Mouse (Mus musculus) intestine, embryonic 15.5 days (tissue): ENCODE measurements around the gene Tcaf3. TPM values are rescaled to one million over a fixed set of nuclear protein-coding genes. Genes with fewer than 3 reads are reported as not detected.

Experiments
- ATAC-seq: fragments of 200-750 bp; cut with Nextera tagmentation; 2 replicates; pipeline ENCODE4 v1.8.0; 2017; ENCODE audit warnings: moderate TSS enrichment, moderate library complexity
- H3K27ac ChIP-seq: fragments of 300-500 bp; sonication (generic); 2 replicates; pipeline ENCODE4 v1.5.1; 2015; ENCODE audit warnings: mild to moderate bottlenecking, inconsistent platforms
- H3K27me3 ChIP-seq: fragments of 300-500 bp; sonication (generic); replicated peaks from 2 replicates; pipeline ENCODE4 v1.6.1; 2015; ENCODE audit warnings: inconsistent platforms
- H3K36me3 ChIP-seq: fragments of 300-500 bp; sonication (generic); 2 replicates; pipeline ENCODE4 v1.6.1; 2015; ENCODE audit warnings: inconsistent platforms
- H3K4me1 ChIP-seq: fragments of 300-500 bp; sonication (generic); replicated peaks from 2 replicates; pipeline ENCODE4 v1.6.1; 2015; ENCODE audit warnings: inconsistent platforms
- H3K4me2 ChIP-seq: fragments of 300-500 bp; sonication (generic); replicated peaks from 2 replicates; pipeline ENCODE4 v1.6.1; 2015; ENCODE audit warnings: mild to moderate bottlenecking, inconsistent platforms
- H3K4me3 ChIP-seq: fragments of 300-500 bp; sonication (generic); replicated peaks from 2 replicates; pipeline ENCODE4 v1.5.1; 2015; ENCODE audit warnings: inconsistent platforms
- H3K9ac ChIP-seq: fragments of 300-500 bp; sonication (generic); 2 replicates; pipeline ENCODE4 v1.6.1; 2015; ENCODE audit warnings: inconsistent platforms
- H3K9me3 ChIP-seq: fragments of 300-500 bp; sonication (generic); 2 replicates; pipeline ENCODE4 v1.6.1; 2016; ENCODE audit warnings: inconsistent platforms
- WGBS: fragments of 180-500 bp; shearing (Covaris S2); methylation state at CpG from one replicate; pipeline ENCODE4 v1.1.7; 2015; 5-methylcytosine and 5-hydroxymethylcytosine counted together
- polyA plus RNA-seq: library from polyadenylated mRNA; unstranded; fragments of >200 nt; fragmentation: Nextera tagmentation; extraction: Ambion mirVana; gene quantifications from 2 replicates; pipeline ENCODE4 v1.2.1, GENCODE M21; 2015

Tcaf3 gene
- polyA plus RNA-seq, result not detected in 2 replicates

DNA sequence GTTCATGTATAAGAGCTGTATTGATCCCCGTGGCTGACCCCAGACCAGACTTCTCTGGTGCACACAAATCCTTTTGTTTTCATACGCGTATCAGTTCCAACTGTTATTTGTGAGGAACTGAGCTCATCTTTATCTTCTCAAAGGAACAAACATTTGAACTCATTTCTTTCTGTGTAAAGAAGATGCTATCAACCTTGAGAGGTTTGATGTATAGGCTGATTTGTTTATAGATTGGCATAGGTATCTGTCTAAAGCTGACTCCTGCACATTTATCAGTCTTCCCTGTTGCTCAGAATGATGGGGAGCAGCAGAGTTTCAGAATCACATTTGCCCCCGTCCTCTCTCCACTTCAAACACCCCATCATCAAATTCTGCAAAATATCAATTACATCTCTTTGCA, at the start of gene Tcaf3:
TSS of gene Tcaf3 (minus strand) at position 101 of the 400 bp plus-strand sequence.
- Histone ChIP-seq H3K9ac (no peak within 1 kb of the TSS), H3K4me1 (no peaks in the 10 kb centered on the region), H3K4me2 (no peak within 1 kb of the TSS), H3K9me3 (no peaks in the 10 kb centered on the region), H3K27ac (no peak within 1 kb of the TSS), H3K36me3 (no peaks in the 10 kb centered on the region), H3K27me3 (no peaks in the 10 kb centered on the region), H3K4me3 (no peak within 1 kb of the TSS)
- ATAC-seq, result no peak
- WGBS, result 71% methylated on average over 4 of the region's 4 CpGs

DNA sequence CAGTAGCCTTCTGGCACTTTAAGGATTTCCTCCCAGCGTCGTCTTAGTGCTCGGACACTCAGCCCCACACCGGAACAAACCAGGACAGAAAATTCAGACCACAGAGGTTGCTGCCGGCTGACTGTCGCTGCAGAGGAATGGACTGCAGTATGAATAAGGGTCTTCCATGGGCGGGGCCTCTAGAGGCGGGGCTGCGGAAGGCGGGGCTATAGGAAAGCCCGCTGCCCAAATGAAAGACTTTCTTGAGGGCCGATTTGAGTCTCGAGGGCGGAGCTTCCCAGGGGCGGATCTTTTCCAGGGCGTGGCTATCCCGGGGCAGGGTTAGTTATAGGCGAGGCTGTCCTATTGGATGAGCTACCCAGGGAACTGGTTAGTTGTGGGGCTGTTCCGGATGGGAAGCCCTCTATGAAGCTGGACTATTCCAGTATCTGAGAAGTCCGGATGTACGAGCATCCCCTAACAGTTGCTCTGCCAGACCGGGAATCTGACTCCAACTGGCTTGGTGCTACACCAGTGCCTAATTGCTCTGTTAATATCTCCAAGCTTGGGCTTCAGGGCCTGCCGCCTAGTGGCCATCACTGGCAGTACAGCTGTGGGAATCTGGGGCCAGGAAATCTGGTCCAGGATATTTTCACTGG, 47.5 kb upstream of the Tcaf3 start, which contains the start of gene Tcaf2:
TSS of gene Tcaf2 (minus strand) at position 343 of the 638 bp plus-strand sequence.
- Histone ChIP-seq H3K4me1 (0 out of 2 replicates have a peak, but pooled peaks cover 5% of the 10 kb centered on the region), H3K27ac (0 out of 2 replicates have a peak within 1 kb of the TSS, but pooled peaks have one; percentile 27), H3K36me3 (no peaks in the 10 kb centered on the region), H3K9me3 (no peaks in the 10 kb centered on the region), H3K27me3 (no peaks in the 10 kb centered on the region), H3K4me3 (peak within 1 kb of the TSS; percentile 46), H3K9ac (0 out of 2 replicates have a peak within 1 kb of the TSS, but pooled peaks have one; percentile 20), H3K4me2 (peak within 1 kb of the TSS; percentile 73)
- WGBS, result under 1% methylated on average over 23 of the region's 23 CpGs
- ATAC-seq, result peak; percentile 99

DNA sequence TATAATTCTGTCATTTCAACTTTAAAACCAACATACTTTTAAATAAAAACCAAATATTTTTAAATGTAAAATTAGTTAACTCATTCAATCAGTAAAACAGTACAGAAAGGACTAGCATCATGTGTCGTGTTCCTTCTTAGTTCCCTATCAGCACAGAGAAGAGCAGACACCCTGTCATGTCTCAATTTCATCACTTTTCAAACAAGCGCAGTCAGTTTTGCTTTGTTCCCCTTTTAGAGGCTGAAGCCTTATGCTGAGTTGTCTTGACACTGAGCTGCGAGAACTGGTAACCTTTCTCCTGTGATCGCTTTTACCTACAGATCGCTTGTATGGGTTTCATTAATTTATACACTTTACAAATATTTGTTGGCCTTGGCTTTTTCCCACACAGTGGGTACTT, 36.9 kb upstream of the Tcaf3 start:
- no peaks in the 10 kb centered on the region for H3K27me3 ChIP-seq
- WGBS, result 88% methylated on average over 5 of the region's 5 CpGs
- no peak overlapping the region for H3K4me3 ChIP-seq
- H3K27ac ChIP-seq, result no peak overlapping the region
- H3K4me1 ChIP-seq, result no peaks in the 10 kb centered on the region
- ATAC-seq, result no peak
- H3K4me2 ChIP-seq, result no peak overlapping the region
- H3K9ac ChIP-seq, result no peak overlapping the region
- no peaks in the 10 kb centered on the region for H3K9me3 ChIP-seq
- no peaks in the 10 kb centered on the region for H3K36me3 ChIP-seq

DNA sequence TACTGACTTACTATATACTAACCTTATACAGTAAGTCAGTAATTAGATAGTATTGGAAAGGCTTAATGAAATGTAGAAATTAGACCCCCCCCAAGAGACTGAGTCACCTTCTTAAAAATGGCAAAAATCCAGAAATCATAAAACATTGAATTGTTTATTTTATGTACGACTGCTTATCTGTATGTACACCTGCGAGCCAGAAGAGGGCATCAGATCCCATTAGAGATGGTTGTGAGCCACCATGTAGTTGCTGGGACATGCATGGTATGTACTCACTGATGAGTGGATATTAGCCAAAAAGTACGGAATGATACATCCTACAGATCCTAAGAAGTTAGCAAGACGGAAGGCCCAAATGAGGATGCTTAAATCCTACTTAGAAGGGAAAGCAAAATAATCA, 33.9 kb upstream of the Tcaf3 start:
- H3K4me2 ChIP-seq, result no peak overlapping the region
- no peaks in the 10 kb centered on the region for H3K27me3 ChIP-seq
- no peaks in the 10 kb centered on the region for H3K36me3 ChIP-seq
- no peaks in the 10 kb centered on the region for H3K9me3 ChIP-seq
- H3K4me1 ChIP-seq, result no peaks in the 10 kb centered on the region
- H3K9ac ChIP-seq, result no peak overlapping the region
- 70% methylated on average over 4 of the region's 4 CpGs for WGBS
- H3K27ac ChIP-seq, result no peak overlapping the region
- ATAC-seq, result no peak
- H3K4me3 ChIP-seq, result no peak overlapping the region

DNA sequence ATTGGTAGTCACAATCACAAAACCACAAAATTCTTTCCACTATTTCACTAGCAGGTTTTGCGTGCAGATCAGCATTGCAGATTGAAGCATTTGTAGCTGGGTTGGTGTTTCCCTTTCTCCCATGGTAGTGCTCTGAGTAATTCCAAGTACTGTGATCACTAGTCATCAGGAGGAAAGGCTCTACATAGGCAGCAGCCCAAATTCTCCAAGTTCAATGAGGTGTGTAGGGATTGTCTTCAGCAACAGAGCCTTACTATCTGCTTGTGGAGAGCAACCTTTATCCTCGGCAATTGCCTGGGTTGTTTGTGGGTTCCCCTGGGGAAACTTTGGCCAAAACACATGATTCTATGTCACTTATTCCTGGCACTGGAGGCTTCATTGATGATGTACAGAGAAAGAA, 19.4 kb upstream of the Tcaf3 start:
- no peak overlapping the region for H3K9ac ChIP-seq
- H3K36me3 ChIP-seq, result no peaks in the 10 kb centered on the region
- H3K4me1 ChIP-seq, result no peaks in the 10 kb centered on the region
- WGBS, result 85% methylated on average over 2 of the region's 2 CpGs
- ATAC-seq, result no peak
- no peaks in the 10 kb centered on the region for H3K27me3 ChIP-seq
- H3K4me3 ChIP-seq, result no peak overlapping the region
- no peaks in the 10 kb centered on the region for H3K9me3 ChIP-seq
- H3K27ac ChIP-seq, result no peak overlapping the region
- H3K4me2 ChIP-seq, result no peak overlapping the region

DNA sequence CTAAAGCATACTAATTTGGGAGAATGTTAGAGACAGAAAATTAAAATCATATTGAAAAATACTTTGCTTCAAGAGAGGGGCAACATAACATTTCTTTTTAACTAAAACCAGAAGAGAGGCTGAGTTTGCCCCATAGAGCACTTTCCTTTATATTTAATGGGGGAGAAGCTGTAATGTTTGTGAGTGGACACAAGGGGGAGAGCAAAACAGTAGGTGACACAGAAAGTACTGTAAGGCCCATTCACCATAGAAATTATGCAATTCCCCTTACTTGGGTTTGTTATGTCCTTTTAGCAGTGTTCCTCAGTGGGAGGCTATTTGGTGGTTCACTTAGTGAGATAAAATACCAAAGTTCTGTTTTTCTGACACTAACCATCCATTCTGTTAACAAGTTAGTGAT, 14.7 kb upstream of the Tcaf3 start:
- H3K4me1 ChIP-seq, result no peaks in the 10 kb centered on the region
- no peaks in the 10 kb centered on the region for H3K36me3 ChIP-seq
- no peaks in the 10 kb centered on the region for H3K27me3 ChIP-seq
- H3K4me2 ChIP-seq, result no peak overlapping the region
- no peaks in the 10 kb centered on the region for H3K9me3 ChIP-seq
- no peak overlapping the region for H3K27ac ChIP-seq
- no peak overlapping the region for H3K9ac ChIP-seq
- ATAC-seq, result peak; percentile 41; the same call in 1 of the 2 replicates
- H3K4me3 ChIP-seq, result no peak overlapping the region

DNA sequence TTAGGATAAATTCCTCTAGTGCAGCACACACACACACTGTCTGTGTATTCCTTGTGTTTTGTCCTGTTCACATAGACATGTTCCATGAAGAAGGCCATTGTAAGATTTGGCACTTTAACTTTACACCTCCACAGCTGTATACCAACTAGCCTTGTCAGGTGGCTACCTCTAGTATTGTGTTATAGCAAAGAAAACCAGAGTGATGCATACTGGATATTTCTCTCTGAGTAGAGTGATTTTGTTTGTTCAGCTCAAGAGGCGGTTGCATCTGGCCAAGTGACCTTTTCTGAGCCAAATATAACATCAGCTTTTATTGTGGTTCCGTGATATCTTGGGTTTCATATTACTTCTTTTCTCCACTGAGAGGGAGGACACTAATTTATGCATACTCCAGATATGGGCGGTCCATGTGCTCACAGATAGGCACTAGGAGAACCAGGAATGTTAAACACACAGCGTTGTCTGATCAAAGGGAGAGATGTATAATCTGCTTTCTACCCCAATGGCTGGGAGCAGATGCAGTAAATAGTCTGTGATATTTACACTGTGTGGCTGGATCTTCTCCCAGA, 13.5 kb upstream of the Tcaf3 start:
- Histone ChIP-seq H3K4me3 (no peak overlapping the region), H3K36me3 (no peaks in the 10 kb centered on the region), H3K9ac (no peak overlapping the region), H3K9me3 (no peaks in the 10 kb centered on the region), H3K27ac (no peak overlapping the region), H3K4me2 (no peak overlapping the region), H3K27me3 (no peaks in the 10 kb centered on the region), H3K4me1 (no peaks in the 10 kb centered on the region)
- WGBS, result 41% methylated on average over 4 of the region's 4 CpGs
- no peak for ATAC-seq

DNA sequence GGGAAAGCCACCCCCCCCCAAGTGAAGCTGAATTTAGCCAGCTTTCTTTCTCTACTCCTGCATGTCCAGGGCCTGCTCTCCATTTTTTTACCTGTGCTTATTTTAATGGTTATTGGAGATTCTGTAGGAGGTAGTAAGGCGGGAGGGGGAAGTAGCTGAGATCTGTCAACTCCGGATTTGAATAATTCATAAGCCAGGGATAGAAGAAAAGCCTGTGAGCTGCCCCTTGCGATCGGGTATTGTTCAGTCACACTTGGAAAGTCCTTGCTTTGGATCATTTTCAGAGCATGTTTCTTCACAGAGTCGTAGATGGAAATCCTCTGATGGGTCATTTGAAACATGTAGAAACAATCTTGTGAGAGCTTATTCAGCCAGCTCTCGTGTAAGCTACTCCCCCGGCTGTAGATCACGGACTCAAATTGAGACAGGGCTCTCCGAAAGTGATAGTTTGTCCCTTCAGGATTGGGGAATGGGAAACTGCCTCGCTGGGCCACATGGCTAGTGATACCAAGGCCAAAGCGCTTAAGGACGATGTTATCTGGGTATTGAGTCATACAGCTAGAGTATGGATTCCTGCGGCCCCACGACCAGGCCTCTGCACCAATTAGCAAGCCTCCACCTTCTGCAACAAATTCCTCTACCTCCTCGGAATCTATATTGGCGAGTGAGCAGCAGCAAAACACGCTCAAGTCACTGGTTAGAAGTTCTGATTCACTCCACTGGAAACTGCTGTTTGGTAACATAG, 4.2 kb downstream of the Tcaf3 start:
- no peak overlapping the region for H3K9ac ChIP-seq
- ATAC-seq, result no peak
- H3K27me3 ChIP-seq, result no peaks in the 10 kb centered on the region
- H3K9me3 ChIP-seq, result no peaks in the 10 kb centered on the region
- WGBS, result 80% methylated on average over 17 of the region's 17 CpGs
- no peaks in the 10 kb centered on the region for H3K4me1 ChIP-seq
- no peaks in the 10 kb centered on the region for H3K36me3 ChIP-seq
- H3K4me2 ChIP-seq, result no peak overlapping the region
- no peak overlapping the region for H3K4me3 ChIP-seq
- no peak overlapping the region for H3K27ac ChIP-seq

DNA sequence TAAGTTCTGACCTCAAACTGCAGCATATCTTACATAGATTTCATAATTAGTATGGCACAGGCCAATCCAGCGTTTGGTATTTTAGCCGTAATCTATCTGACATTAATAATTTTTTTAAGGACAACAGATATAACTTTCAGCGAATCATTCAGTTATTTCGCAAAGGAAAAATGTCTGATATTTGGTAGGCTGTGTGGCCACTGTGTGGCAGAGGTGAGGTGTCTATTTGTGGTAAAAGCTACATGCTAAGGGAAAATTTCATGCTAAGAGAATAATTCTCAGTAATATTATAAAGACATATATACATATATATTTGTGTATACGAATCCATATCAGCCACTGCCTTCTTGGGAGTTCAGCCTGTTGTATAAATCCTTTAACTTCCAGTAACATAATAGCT, 10.9 kb downstream of the Tcaf3 start:
- H3K4me1 ChIP-seq, result no peaks in the 10 kb centered on the region
- no peak overlapping the region for H3K4me2 ChIP-seq
- no peak overlapping the region for H3K9ac ChIP-seq
- no peak overlapping the region for H3K27ac ChIP-seq
- no peaks in the 10 kb centered on the region for H3K27me3 ChIP-seq
- H3K36me3 ChIP-seq, result no peaks in the 10 kb centered on the region
- H3K4me3 ChIP-seq, result no peak overlapping the region
- no peak for ATAC-seq
- 81% methylated on average over 5 of the region's 5 CpGs for WGBS
- no peaks in the 10 kb centered on the region for H3K9me3 ChIP-seq

DNA sequence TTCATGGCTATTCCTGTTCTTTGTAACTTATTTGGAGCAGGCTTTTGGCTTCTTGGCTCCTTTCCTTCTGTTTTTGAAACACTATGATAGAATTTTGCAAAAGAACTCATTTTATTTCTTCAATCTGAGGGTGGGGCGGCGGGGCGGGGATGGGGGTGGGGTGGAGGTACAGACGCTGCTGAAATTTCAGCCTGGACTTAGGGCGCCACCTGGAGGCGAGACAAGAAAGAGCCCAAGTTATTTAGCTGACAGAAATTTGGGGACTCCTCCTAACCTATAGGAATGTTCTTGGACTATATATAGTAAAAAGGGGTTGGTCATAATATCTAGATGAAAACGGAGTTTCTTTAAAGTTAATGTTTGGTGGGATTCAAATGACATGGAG, 14.0 kb downstream of the Tcaf3 start:
- 0% methylated on average over 7 of the region's 7 CpGs for WGBS
- Histone ChIP-seq H3K4me1 (no peaks in the 10 kb centered on the region), H3K36me3 (no peaks in the 10 kb centered on the region), H3K4me3 (no peak overlapping the region), H3K27ac (no peak overlapping the region), H3K4me2 (peak overlapping the region; percentile 40), H3K9ac (no peak overlapping the region), H3K9me3 (no peaks in the 10 kb centered on the region), H3K27me3 (no peaks in the 10 kb centered on the region)
- ATAC-seq, result peak; percentile 59; the same call in 1 of the 2 replicates

DNA sequence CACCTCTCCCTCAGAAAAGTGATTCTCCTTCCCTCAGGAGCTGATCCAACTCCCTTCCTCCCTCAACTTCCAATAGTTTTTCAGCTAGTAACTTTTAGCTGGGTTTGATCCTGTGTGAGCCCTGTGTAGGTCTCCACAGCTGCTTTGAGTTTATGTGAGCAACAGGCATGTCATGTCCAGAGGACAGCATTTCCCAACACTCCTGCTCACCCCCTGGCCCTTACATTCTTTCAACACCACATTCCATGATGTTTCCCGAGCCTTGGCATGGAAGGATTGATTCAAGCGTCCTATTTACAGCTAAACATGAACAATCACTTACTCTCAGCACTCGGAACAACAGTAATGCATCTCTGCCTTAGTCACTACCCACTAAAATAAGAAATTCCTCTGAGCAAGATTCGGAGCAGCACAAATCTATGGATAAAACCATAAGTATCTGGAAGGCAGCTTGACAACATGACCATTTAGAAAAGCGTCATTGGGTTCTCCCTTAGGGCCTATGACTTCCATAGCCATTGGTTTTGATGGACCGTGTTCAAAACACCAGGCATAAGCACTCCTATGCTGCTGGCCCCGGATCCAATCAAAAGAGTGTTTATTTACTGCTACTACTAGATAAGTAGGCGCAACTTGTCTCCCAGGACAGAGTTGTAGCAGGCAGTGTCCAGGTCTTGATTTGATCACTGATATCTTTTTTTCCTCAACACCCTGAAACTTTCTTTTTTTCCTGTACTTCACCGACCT, 14.6 kb downstream of the Tcaf3 start:
- ATAC-seq, result no peak; the same call in 1 of the 2 replicates
- H3K4me3 ChIP-seq, result no peak overlapping the region
- H3K36me3 ChIP-seq, result no peaks in the 10 kb centered on the region
- WGBS, result 57% methylated on average over 9 of the region's 9 CpGs
- H3K27ac ChIP-seq, result no peak overlapping the region
- peak overlapping the region; percentile 40 for H3K4me2 ChIP-seq
- no peaks in the 10 kb centered on the region for H3K4me1 ChIP-seq
- no peaks in the 10 kb centered on the region for H3K27me3 ChIP-seq
- H3K9ac ChIP-seq, result no peak overlapping the region
- no peaks in the 10 kb centered on the region for H3K9me3 ChIP-seq

DNA sequence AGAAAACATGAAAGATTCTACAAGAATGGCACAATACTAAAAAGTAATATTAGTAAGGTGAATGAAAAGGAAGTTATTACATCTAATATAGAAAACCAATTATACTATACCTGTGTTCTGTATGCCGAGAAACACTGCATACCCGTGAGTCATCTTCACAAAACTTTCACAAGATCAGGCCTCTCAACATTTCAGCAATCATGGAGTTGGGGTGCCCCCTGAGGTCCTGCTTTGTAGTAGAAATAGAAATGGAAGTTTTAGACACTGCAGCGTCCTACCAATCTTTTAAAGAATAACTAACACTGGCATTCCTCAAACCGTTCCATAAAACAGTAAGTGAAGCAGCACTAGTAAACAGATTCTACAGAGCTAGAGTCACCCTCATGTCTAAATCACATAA, 18.8 kb downstream of the Tcaf3 start:
- Histone ChIP-seq H3K27ac (no peak overlapping the region), H3K27me3 (no peaks in the 10 kb centered on the region), H3K9me3 (no peaks in the 10 kb centered on the region), H3K9ac (no peak overlapping the region), H3K4me3 (no peak overlapping the region), H3K4me2 (no peak overlapping the region), H3K36me3 (no peaks in the 10 kb centered on the region), H3K4me1 (no peaks in the 10 kb centered on the region)
- ATAC-seq, result no peak
- WGBS, result 70% methylated on average over 4 of the region's 4 CpGs
